Mouse (Mus musculus): ENCODE results near the gene Col4a3. TPM values are rescaled to one million over a fixed set of nuclear protein-coding genes. Genes with fewer than 3 reads are reported as not detected.

The Col4a3 gene
- total and polyA plus RNA-seq, 3 experiments = not detected

DNA sequence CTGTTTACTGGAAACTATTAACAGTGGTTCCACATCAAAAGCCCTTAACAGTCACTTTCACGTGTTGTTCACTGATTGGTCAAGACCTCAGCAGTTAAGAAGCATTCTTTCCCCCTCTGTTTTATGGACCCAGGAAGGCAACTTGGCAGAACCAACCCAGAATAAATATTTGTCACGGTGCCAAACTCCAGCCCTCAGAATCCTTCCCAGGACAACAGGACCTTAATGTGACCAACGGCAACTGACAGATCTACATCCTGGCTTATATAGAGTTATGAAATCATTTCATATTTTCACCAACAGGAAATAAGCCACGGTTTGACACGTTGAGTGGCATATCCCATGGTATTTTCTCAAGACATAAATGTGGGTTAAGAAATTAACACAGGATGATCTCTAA is 46.7 kb upstream of the Col4a3 start:
- H3K79me2 ChIP-seq (replicated peaks; ENCODE audit: control insufficient read depth, extremely low read depth, insufficient read depth, poor library complexity, severe bottlenecking) = no peaks in the 10 kb centered on the region
- H3K4me1 ChIP-seq (ENCODE audit: control insufficient read depth in 1 of 2, insufficient read depth in 2 of 2) = no peaks in the 10 kb centered on the region
- in situ Hi-C loops (cut with MboI; ENCODE audit: low pct_ligation_motif_present, low pct_unique_long_range_greater_than_20kb, low sequenced_read_pairs) = no loop called here
- no peaks in the 10 kb centered on the region for H3K9me3 ChIP-seq (replicated peaks; ENCODE audit: low read length)
- dilution Hi-C loops (cut with MboI; ENCODE audit: extremely low pct_ligation_motif_present, extremely low pct_unique_long_range_greater_than_20kb, low sequenced_read_pairs) = no loop called here
- TF ChIP-seq NELFE (IDR thresholded peaks at IDR 0.05; ENCODE audit: low read depth, low read length) (no peak), CTCF (conservative IDR thresholded peaks at IDR 0.05 in 1 of 2, IDR thresholded peaks at IDR 0.05 in 1 of 2; ENCODE audit: low read depth in 2 of 2, low read length in 2 of 2) (no peak), TCF12 (IDR thresholded peaks at IDR 0.05; ENCODE audit: low read depth, low read length) (no peak), ZNF384 (IDR thresholded peaks at IDR 0.05; ENCODE audit: low read depth, low read length) (no peak), ZKSCAN1 (IDR thresholded peaks at IDR 0.05; ENCODE audit: borderline replicate concordance, low read depth, low read length) (no peak), GABPA (IDR thresholded peaks at IDR 0.05; ENCODE audit: insufficient replicate concordance, low read depth, low read length) (no peak), RCOR1 (conservative IDR thresholded peaks at IDR 0.05; ENCODE audit: low read depth, low read length) (no peak), ELF1 (IDR thresholded peaks at IDR 0.05; ENCODE audit: low read depth, low read length) (no peak), MXI1 (IDR thresholded peaks at IDR 0.05; ENCODE audit: low read depth, low read length) (no peak), MAX (IDR thresholded peaks at IDR 0.05; ENCODE audit: low read length) (no peak), POLR2AphosphoS2 (IDR thresholded peaks at IDR 0.05; ENCODE audit: low read depth, low read length) (no peak), NRF1 (IDR thresholded peaks at IDR 0.05; ENCODE audit: low read depth, low read length) (no peak), KAT2A (IDR thresholded peaks at IDR 0.05; ENCODE audit: insufficient replicate concordance, low read length) (no peak), MAZ (IDR thresholded peaks at IDR 0.05; ENCODE audit: low read depth, low read length) (no peak), JUND (conservative IDR thresholded peaks at IDR 0.05; ENCODE audit: low read depth, low read length) (no peak), MEF2A (IDR thresholded peaks at IDR 0.05; ENCODE audit: borderline replicate concordance, low read depth, low read length) (no peak), BHLHE40 (IDR thresholded peaks at IDR 0.05; ENCODE audit: low read depth, low read length) (no peak), MYC (IDR thresholded peaks at IDR 0.05; ENCODE audit: low read depth, low read length) (no peak)
- no peaks in the 10 kb centered on the region for H3K36me3 ChIP-seq (replicated peaks in 1 of 2; ENCODE audit: control insufficient read depth in 1 of 2, insufficient read depth in 1 of 2, low read length in 1 of 2)
- H3K27ac ChIP-seq (ENCODE audit: insufficient read depth, low read depth) = no peak overlapping the region
- no peaks in the 10 kb centered on the region for H3K27me3 ChIP-seq (replicated peaks)
- no peak overlapping the region for H3K4me3 ChIP-seq (replicated peaks in 1 of 3; ENCODE audit: low read depth in 2 of 3, low read length in 2 of 3, poor library complexity in 1 of 3)
- H3K9ac ChIP-seq (ENCODE audit: insufficient read depth, low read depth) = no peak overlapping the region
- H3K4me2 ChIP-seq (ENCODE audit: insufficient read depth, low read depth, poor library complexity, severe bottlenecking) = no peak overlapping the region
- no peak for DNase-seq (ENCODE audit: extremely low read depth)

DNA sequence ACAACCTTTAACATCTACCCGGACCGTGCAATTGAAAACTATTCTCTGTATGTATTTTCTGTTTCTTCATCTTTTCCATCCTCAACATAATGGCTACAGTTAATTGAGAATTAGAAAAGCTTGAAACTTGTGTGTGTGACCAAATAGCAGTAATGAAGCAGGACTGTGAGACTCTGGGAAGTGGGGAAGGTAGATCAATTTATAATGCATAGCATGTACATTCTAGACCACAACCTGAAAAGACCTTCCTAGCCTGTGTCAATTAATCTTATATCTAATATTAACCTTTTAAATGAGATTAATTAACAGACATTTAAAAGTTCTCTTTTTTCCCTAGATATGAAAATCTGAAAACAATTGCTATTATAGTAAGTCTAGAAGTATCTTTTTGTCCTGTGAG is 42.8 kb upstream of the Col4a3 start:
- no peak for DNase-seq (ENCODE audit: extremely low read depth)
- dilution Hi-C loops (cut with MboI; ENCODE audit: extremely low pct_ligation_motif_present, extremely low pct_unique_long_range_greater_than_20kb, low sequenced_read_pairs) (no loop called here), in situ Hi-C loops (cut with MboI; ENCODE audit: low pct_ligation_motif_present, low pct_unique_long_range_greater_than_20kb, low sequenced_read_pairs) (no loop called here)
- TF ChIP-seq SMC3 (IDR thresholded peaks at IDR 0.05; ENCODE audit: low read depth, low read length) = no peak
- TF ChIP-seq KAT2A (IDR thresholded peaks at IDR 0.05; ENCODE audit: insufficient replicate concordance, low read length) = no peak
- no peak for TF ChIP-seq SIN3A (IDR thresholded peaks at IDR 0.05; ENCODE audit: low read length)
- TF ChIP-seq NELFE (IDR thresholded peaks at IDR 0.05; ENCODE audit: low read depth, low read length) = no peak
- TF ChIP-seq USF1 (IDR thresholded peaks at IDR 0.05; ENCODE audit: low read depth, low read length) = no peak
- TF ChIP-seq RAD21 (IDR thresholded peaks at IDR 0.05; ENCODE audit: low read depth, low read length) = no peak
- Histone ChIP-seq H3K27ac (ENCODE audit: insufficient read depth, low read depth) (no peak overlapping the region), H3K4me2 (ENCODE audit: insufficient read depth, low read depth, poor library complexity, severe bottlenecking) (no peak overlapping the region), H3K27me3 (replicated peaks) (no peaks in the 10 kb centered on the region), H3K79me2 (replicated peaks; ENCODE audit: control insufficient read depth, extremely low read depth, insufficient read depth, poor library complexity, severe bottlenecking) (no peaks in the 10 kb centered on the region), H3K36me3 (replicated peaks in 1 of 2; ENCODE audit: control insufficient read depth in 1 of 2, insufficient read depth in 1 of 2, low read length in 1 of 2) (no peaks in the 10 kb centered on the region), H3K4me3 (replicated peaks in 1 of 3; ENCODE audit: low read depth in 2 of 3, low read length in 2 of 3, poor library complexity in 1 of 3) (no peak overlapping the region), H3K4me1 (ENCODE audit: control insufficient read depth in 1 of 2, insufficient read depth in 2 of 2) (no peaks in the 10 kb centered on the region), H3K9ac (ENCODE audit: insufficient read depth, low read depth) (no peak overlapping the region), H3K9me3 (replicated peaks; ENCODE audit: low read length) (no peaks in the 10 kb centered on the region)
